Mouse (Mus musculus) testis, adult 2 months (tissue): ENCODE measurements at regions not wholly inside any gene's neighbourhood (a gene's known extent, or its start where the extent isn't known, plus 50 kb on each side); places are given as distances from the start of the nearest gene placed in this dataset.

ENCODE experiments used
- CTCF ChIP-seq: fragments of 200-500 bp; IDR thresholded peaks from 2 replicates; pipeline ENCODE4 v1.5.1; 2012; ENCODE audit warnings: low read depth, mild to moderate bottlenecking, inconsistent platforms, low read length, moderate library complexity; ENCODE audit not compliant: control insufficient read depth, insufficient read depth, insufficient replicate concordance
- POLR2A ChIP-seq: fragments of 200-500 bp; IDR thresholded peaks from 2 replicates; pipeline ENCODE4 v1.6.1; 2012; ENCODE audit warnings: low read depth, mild to moderate bottlenecking, inconsistent platforms, low read length, moderate library complexity; ENCODE audit not compliant: control insufficient read depth

- TF ChIP-seq CTCF (no peak), POLR2A (no peak)
Measured at GRCm38 (mm10) chr13:15914270-15914669, 97.4 kb upstream of the Inhba start.
